Mouse (Mus musculus) erythroblast, embryonic 14.5 days (primary cell): Measurements from ENCODE around the gene Fam167b.

Experiments
- GATA1 ChIP-seq: IDR thresholded peaks from 2 replicates; pipeline ENCODE4 v1.6.1; 2012; ENCODE audit warnings: low read length, inconsistent platforms, mixed read lengths
- TAL1 ChIP-seq: IDR thresholded peaks from 3 replicates; pipeline ENCODE4 v1.6.1; 2012; ENCODE audit warnings: low read length, inconsistent platforms, mixed read lengths

GRCm38 (mm10) chr4:129561184-129561583 is 17.2 kb downstream of the Fam167b start:
- TF ChIP-seq GATA1 (no peak; the same call in 1 of the 2 replicates), TAL1 (no peak)
